Mouse (Mus musculus) C2C12 (cell line): ENCODE measurements around the gene Onecut1.

Source experiments
- CEBPB ChIP-seq: IDR thresholded peaks from one replicate; pipeline ENCODE4 v1.6.1; 2011; ENCODE audit warnings: low read depth, mild to moderate bottlenecking, control low read depth, moderate library complexity
- CTCF ChIP-seq: IDR thresholded peaks from one replicate; pipeline ENCODE4 v1.5.1; 2011; ENCODE audit not compliant: control insufficient read depth, insufficient read depth, insufficient read length
- FOSL1 ChIP-seq: IDR thresholded peaks from one replicate; pipeline ENCODE4 v1.8.0; 2011; ENCODE audit warnings: mild to moderate bottlenecking, low read length; ENCODE audit not compliant: poor library complexity, insufficient read depth, severe bottlenecking
- MAX ChIP-seq: IDR thresholded peaks from one replicate; pipeline ENCODE4 v1.6.1; 2011; ENCODE audit warnings: mild to moderate bottlenecking, control low read depth
- MYOD1 ChIP-seq: IDR thresholded peaks from one replicate; pipeline ENCODE4 v1.6.1; 2011; ENCODE audit warnings: low read depth; ENCODE audit not compliant: control insufficient read depth, insufficient read length
- USF1 ChIP-seq: IDR thresholded peaks from one replicate; pipeline ENCODE4 v1.6.1; 2011; ENCODE audit warnings: low read depth, mild to moderate bottlenecking, control low read depth, moderate library complexity

DNA sequence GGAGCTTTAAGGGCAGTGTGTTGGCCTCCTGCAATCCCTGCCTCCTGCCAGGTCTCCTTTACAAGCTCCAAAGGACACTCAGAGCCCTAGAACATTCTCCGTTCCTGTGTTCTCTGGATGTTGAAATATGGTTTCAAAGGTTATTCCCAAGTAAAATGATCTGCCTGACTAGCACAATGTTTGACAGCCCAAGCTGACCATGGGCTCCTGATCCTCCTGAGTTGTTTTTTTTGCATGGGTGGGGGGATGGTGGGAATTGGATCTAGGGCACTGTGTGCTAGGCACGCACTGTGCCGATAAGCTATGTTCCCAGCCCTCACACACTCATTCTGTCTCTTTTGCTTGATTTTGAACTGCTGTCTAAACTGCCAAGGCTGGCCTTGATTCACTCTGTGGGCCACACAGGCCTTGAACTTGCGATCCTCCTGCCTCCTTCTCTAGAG is 68.3 kb downstream of the Onecut1 start:
- TF ChIP-seq CTCF (no peak), USF1 (no peak), CEBPB (no peak), MAX (no peak), FOSL1 (no peak), MYOD1 (no peak)
